Mouse (Mus musculus): ENCODE measurements around the gene Csnk1e. TPM values are rescaled to one million over a fixed set of nuclear protein-coding genes. Genes with fewer than 3 reads are reported as not detected.

Gene Csnk1e
- polyA plus RNA-seq, 1 experiment from 2014 or later = 100 TPM

DNA sequence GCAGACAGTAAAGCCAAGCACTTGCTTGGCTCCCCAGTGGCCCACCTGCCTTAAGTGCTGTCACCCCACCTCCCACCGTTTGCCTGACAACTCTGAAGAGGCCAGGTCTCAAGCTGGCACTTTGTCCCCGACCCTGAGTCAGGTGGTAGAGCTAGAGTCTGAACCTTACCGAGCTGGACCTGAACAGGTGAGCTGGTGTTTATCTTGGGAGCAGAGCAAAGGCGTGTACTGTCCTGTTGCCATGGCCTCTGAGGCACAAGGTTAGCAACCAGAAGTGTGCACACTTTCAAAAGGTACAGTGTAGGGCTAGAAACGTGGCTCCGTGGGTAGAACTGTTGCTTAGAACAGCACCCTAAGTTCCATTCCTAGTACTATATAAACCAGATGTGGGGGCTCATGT is 67.2 kb downstream of the Csnk1e start:
- no peak for ATAC-seq (ENCODE audit: insufficient number of reproducible peaks, insufficient read depth, low FRiP score, low TSS enrichment, low read depth)
- Histone ChIP-seq H3K9me3 (no peaks in the 10 kb centered on the region; the same call in 1 of the 2 replicates), H3K36me3 (peaks cover 11% of the 10 kb centered on the region; the same call in 1 of the 2 replicates), H3K9ac (0 out of 2 replicates have a peak overlapping the region, but pooled peaks have one; percentile 11), H3K27ac (peak overlapping the region; percentile 56; the same call in 1 of the 2 replicates), H3K4me3 (no peak overlapping the region), H3K4me2 (no peak overlapping the region), H3K4me1 (peaks cover 52% of the 10 kb centered on the region), H3K27me3 (no peaks in the 10 kb centered on the region)
- WGBS = 64% methylated on average over 6 of the region's 6 CpGs

DNA sequence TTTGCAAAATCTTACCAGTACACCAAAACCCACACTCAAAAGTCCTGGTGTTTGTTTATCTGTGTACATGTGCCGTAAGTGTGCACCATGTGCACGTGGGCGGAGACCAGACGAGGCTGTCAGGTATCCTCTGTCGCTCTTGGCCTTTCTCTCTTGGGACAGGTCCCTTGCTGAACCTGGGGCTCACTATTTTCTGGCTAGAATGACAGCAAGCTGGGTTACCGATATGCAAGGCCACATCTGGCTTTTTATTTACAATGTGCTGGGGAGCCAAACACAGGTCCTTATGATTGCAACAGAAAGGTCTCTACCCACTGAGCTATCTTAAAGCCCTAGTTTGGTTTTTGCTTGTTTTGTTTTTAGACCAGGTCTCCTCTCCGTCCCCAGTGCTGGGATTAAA is 67.8 kb downstream of the Csnk1e start:
- H3K9ac ChIP-seq = no peak overlapping the region
- no peaks in the 10 kb centered on the region; the same call in 1 of the 2 replicates for H3K9me3 ChIP-seq
- no peak for ATAC-seq (ENCODE audit: insufficient number of reproducible peaks, insufficient read depth, low FRiP score, low TSS enrichment, low read depth)
- H3K4me3 ChIP-seq = no peak overlapping the region
- no peak overlapping the region for H3K4me2 ChIP-seq
- peaks cover 11% of the 10 kb centered on the region; the same call in 1 of the 2 replicates for H3K36me3 ChIP-seq
- H3K4me1 ChIP-seq = peaks cover 46% of the 10 kb centered on the region
- no peaks in the 10 kb centered on the region for H3K27me3 ChIP-seq
- 75% methylated on average over 7 of the region's 7 CpGs for WGBS
- no peak overlapping the region for H3K27ac ChIP-seq

DNA sequence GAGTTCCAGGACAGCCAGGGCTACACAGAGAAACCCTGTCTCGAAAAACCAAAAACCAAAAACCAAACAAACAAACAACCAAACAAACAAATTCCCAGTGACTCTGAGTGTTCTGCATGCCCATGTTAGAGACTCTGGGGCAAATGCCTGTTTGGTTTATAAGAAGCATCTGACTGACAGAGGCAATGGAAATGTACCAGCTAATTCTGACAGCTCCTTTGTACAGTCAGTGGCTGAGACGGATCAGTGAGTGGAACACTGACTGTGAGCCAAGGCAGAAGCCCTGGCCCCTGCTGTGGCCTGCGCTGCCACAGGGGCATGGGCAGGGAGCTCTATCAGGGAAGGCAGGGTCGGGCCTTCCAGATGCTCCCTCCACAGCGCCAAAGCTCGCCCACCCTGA is 68.3 kb downstream of the Csnk1e start:
- no peak overlapping the region for H3K9ac ChIP-seq
- 77% methylated on average over 6 of the region's 6 CpGs for WGBS
- ATAC-seq (ENCODE audit: insufficient number of reproducible peaks, insufficient read depth, low FRiP score, low TSS enrichment, low read depth) = no peak

DNA sequence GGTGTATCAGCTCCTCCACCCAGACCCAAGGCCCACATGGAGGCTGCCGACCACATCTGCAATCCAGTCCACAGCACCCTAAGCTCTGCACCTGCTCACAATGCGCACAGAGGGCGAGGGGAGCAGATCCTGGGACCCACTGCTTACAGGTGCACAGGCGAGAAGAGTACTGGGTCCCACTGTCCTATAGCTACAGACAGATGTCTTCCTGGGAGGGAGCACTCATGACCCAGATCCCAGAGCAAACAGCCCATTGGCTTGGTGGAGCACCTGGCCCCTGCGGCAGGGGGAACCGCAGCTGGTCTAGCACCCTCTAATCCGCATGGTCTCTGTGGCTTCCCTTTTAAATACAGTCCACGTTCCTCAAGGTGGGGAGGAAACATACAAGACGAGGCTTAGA is 73.7 kb downstream of the Csnk1e start:
- ATAC-seq (ENCODE audit: insufficient number of reproducible peaks, insufficient read depth, low FRiP score, low TSS enrichment, low read depth) = no peak
- 83% methylated on average over 9 of the region's 9 CpGs for WGBS
- Histone ChIP-seq H3K9me3 (no peaks in the 10 kb centered on the region; the same call in 1 of the 2 replicates), H3K9ac (no peak overlapping the region), H3K36me3 (peaks cover 31% of the 10 kb centered on the region), H3K27ac (no peak overlapping the region), H3K4me1 (peaks cover 13% of the 10 kb centered on the region), H3K27me3 (no peaks in the 10 kb centered on the region), H3K4me2 (no peak overlapping the region), H3K4me3 (no peak overlapping the region)

More for the DNA sequence above, 68.3 kb downstream of the Csnk1e start:
- no peaks in the 10 kb centered on the region; the same call in 1 of the 2 replicates for H3K9me3 ChIP-seq
- peaks cover 41% of the 10 kb centered on the region for H3K4me1 ChIP-seq
- no peak overlapping the region for H3K4me3 ChIP-seq
- H3K36me3 ChIP-seq = peaks cover 11% of the 10 kb centered on the region; the same call in 1 of the 2 replicates
- H3K4me2 ChIP-seq = no peak overlapping the region
- H3K27me3 ChIP-seq = no peaks in the 10 kb centered on the region
- no peak overlapping the region for H3K27ac ChIP-seq

DNA sequence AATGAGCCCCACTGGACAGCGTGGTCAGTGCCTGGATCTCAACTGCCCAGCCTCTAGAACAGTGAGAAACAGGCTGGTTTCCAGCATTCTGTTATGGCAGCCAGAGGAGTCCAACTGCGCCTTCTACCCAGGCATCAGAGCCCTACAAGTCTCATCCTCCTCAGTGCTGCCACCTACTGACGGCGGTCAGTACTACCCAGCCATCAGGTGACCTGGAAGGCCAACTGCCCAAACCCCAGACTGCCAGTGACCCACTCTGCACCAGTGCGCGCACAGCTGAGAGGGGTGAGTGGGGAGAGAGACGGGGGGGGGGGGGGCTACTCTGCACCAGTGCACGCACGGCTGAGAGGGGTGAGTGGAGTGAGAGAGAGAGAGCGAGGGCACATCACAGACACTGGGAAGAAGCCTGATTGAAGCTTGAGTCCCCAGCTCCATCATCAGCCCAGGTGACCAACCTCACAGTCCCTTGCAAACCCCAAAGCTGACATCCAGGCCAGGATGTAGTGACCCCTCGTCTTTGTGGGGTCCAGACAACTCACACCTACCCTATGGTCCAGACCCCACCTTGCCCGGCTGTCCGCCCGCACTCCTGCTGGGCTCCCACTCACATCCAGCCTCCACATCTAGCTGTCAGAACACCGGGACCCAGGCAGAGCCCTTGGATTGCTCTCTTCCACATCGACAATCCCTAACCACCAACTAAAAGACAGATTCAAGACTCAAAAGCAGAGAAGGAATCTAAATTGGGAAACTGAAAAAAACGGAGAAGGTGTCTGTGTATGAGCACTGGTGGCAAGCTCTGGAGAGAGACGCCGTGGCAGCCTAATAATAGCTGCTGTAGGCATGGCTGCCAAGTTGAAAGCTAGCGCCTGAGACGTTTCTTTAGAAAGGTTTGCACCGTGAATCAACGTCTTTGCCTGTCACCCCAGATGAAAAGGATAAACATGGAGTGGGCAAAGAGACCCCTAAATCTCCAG is 74.6 kb downstream of the Csnk1e start:
- Histone ChIP-seq H3K4me1 (peaks cover 13% of the 10 kb centered on the region), H3K9me3 (no peaks in the 10 kb centered on the region; the same call in 1 of the 2 replicates), H3K27ac (no peak overlapping the region), H3K27me3 (no peaks in the 10 kb centered on the region), H3K4me3 (no peak overlapping the region), H3K36me3 (peaks cover 39% of the 10 kb centered on the region), H3K4me2 (no peak overlapping the region), H3K9ac (no peak overlapping the region)
- no peak for ATAC-seq (ENCODE audit: insufficient number of reproducible peaks, insufficient read depth, low FRiP score, low TSS enrichment, low read depth)
- WGBS = 58% methylated on average over 21 of the region's 23 CpGs

DNA sequence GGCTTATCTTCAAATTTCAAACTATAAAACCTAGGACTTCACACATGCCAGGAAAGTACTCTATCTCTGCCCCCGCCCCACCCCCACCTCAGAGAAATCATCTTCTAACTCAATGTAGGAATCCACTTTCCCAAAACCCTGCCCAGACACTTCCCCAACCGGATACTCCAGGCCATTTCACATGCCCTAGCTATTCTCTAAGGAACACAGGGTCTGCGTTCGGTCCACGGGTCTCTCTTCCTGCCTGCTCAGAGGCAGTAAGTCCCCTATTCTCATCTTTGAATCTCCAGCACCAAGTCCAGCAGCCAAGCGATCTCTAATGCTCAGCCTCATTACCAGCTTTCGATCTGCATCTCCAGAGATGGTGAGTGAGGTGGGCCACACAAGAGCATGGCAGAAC is 75.7 kb downstream of the Csnk1e start:
- Histone ChIP-seq H3K4me3 (no peak overlapping the region), H3K27me3 (no peaks in the 10 kb centered on the region), H3K27ac (no peak overlapping the region), H3K4me1 (peaks cover 13% of the 10 kb centered on the region), H3K4me2 (no peak overlapping the region), H3K36me3 (peaks cover 42% of the 10 kb centered on the region), H3K9me3 (no peaks in the 10 kb centered on the region; the same call in 1 of the 2 replicates), H3K9ac (no peak overlapping the region)
- WGBS = 91% methylated on average over 7 of the region's 7 CpGs
- no peak for ATAC-seq (ENCODE audit: insufficient number of reproducible peaks, insufficient read depth, low FRiP score, low TSS enrichment, low read depth)

DNA sequence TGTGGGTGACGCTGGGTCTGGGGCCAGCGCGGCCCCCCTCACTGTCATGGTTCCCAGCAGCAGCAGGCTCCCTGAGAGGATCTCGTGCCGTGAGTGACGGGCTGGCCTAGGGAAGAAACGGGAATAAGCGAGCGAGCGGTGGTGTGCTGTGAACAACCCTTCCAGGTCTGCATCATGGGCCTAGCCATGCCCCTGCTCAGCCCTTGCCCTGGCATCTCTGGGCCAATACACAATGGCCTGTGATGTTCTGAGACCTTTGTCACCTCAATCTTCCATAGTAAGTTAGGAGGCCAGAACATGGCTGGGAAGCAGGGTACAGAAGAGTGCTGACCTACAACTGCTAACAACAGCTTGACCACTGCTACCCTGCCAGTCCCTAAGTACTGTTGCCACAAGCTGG is 76.8 kb downstream of the Csnk1e start:
- WGBS = 92% methylated on average over 10 of the region's 10 CpGs
- H3K9ac ChIP-seq = no peak overlapping the region
- no peaks in the 10 kb centered on the region for H3K27me3 ChIP-seq
- ATAC-seq (ENCODE audit: insufficient number of reproducible peaks, insufficient read depth, low FRiP score, low TSS enrichment, low read depth) = no peak
- peaks cover 44% of the 10 kb centered on the region for H3K36me3 ChIP-seq
- H3K4me3 ChIP-seq = no peak overlapping the region
- no peak overlapping the region for H3K4me2 ChIP-seq
- no peak overlapping the region for H3K27ac ChIP-seq
- no peaks in the 10 kb centered on the region for H3K9me3 ChIP-seq
- peaks cover 13% of the 10 kb centered on the region for H3K4me1 ChIP-seq

DNA sequence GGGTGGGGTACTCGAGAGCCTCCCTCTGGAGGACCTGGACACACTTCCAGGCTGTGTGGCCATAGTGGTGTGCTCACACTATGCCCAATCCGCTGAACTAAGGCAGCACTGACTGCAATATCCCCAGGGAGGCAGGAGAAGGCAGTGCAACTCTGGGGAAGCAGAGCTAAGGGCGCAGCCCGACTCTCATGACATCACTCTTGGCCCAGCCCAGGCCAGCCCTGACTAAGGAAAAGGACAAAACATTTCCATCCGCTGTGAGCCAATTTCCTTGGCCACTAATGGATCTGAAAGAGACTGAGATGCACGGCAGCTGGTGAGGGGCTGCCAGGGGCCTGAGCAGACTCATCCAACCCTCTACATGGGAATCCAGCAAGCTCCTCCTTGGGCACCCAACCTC is 77.7 kb downstream of the Csnk1e start:
- H3K9ac ChIP-seq = no peak overlapping the region
- no peak overlapping the region for H3K4me2 ChIP-seq
- H3K36me3 ChIP-seq = peaks cover 53% of the 10 kb centered on the region
- no peaks in the 10 kb centered on the region for H3K27me3 ChIP-seq
- no peak overlapping the region for H3K27ac ChIP-seq
- no peak for ATAC-seq (ENCODE audit: insufficient number of reproducible peaks, insufficient read depth, low FRiP score, low TSS enrichment, low read depth)
- H3K4me1 ChIP-seq = peaks cover 13% of the 10 kb centered on the region
- no peak overlapping the region for H3K4me3 ChIP-seq
- H3K9me3 ChIP-seq = no peaks in the 10 kb centered on the region
- WGBS = 77% methylated on average over 6 of the region's 6 CpGs

DNA sequence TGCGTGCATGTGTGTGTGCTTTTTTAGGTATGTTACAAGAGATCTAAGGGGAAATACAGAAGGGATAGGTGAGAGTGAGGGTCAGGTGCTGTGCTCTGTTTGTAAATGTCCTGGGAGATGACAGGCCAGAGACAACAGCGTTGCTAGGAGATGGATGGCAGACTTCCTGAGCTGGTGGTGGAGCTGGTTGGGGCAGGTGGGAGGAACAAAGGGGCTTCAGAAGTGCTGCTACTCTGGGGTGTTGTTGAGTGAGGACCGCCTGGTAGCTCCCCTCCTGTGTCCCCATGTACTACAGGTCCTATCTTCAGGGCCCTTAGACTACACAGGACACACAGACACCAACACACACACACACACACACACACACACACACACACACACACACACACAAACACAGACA is 80.6 kb downstream of the Csnk1e start:
- Histone ChIP-seq H3K27me3 (no peaks in the 10 kb centered on the region), H3K36me3 (peaks cover 79% of the 10 kb centered on the region), H3K9ac (no peak overlapping the region), H3K4me1 (no peaks in the 10 kb centered on the region), H3K27ac (no peak overlapping the region), H3K4me2 (no peak overlapping the region), H3K9me3 (no peaks in the 10 kb centered on the region), H3K4me3 (no peak overlapping the region)
- 55% methylated on average over 3 of the region's 3 CpGs for WGBS
- no peak for ATAC-seq (ENCODE audit: insufficient number of reproducible peaks, insufficient read depth, low FRiP score, low TSS enrichment, low read depth)

DNA sequence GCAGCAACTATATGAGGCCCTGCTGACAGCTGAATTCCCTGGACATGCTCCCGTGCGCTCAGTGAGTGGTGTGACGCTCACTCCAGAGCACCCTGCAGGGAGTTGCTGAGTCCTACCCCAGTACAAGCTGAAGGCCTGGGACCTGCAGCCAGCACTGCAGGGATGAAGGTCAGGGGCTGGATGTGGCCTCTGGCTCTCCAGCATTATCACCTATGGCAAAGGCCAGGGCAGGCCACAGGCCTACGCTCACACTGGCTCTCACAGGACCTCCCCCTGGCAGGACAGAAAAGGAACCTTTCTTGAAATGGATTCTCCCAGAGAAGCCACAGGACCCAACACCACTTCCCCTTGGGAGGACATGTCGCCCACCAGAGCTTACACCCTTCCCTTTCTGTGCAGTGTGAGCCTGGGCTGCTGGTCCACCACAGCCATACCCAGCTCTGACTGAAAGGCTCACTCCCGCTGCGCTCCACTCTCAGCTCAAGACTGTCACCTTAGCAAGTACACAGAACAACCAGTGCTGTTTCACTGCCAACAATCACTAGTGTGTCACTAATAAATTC is 85.0 kb downstream of the Csnk1e start:
- H3K9ac ChIP-seq = no peak overlapping the region
- WGBS = 75% methylated on average over 7 of the region's 7 CpGs
- ATAC-seq (ENCODE audit: insufficient number of reproducible peaks, insufficient read depth, low FRiP score, low TSS enrichment, low read depth) = no peak
- H3K36me3 ChIP-seq = peaks cover 86% of the 10 kb centered on the region
- H3K4me1 ChIP-seq = 0 out of 2 replicates have a peak, but pooled peaks cover 2% of the 10 kb centered on the region
- no peak overlapping the region for H3K4me2 ChIP-seq
- H3K9me3 ChIP-seq = no peaks in the 10 kb centered on the region
- no peak overlapping the region for H3K4me3 ChIP-seq
- H3K27ac ChIP-seq = no peak overlapping the region
- H3K27me3 ChIP-seq = no peaks in the 10 kb centered on the region

DNA sequence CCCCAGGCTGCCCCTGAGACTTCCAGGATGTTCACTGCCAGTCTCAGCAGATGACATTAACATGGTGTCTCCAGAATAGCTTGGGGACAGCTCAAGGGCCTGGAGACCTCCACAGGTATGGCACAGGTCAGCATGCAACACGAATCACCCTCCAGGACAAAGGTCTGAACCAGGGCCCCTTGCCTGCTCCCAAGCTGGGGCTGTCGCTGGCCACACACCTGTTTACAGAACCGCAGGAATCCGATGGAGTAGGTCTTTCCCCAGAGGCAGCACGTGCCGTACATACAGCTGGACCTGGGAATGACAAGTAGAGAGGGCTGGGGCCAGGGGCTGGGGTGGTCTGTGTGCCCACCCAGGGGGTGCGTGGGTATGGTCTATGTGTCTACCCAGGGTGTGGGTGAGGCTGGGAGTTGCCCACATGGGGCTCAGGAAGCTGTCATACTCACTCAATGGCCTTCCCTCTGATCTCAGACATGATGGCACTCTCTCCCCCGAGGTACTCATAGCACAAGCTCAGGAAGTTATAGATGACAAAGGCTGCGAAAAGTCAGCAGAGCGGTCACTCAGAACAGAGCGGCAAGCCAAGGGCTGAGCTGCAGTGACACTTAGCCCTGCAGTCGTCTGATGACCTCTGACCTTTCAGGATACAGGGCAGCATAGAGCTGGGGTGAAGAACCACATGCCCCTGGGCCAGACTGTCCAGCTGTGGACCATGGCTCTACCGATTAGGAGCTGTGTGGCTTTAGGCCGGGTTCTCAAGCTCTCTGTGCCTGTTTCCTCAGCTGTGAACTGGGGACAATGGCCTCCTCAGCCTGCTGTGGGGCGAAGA is 85.7 kb downstream of the Csnk1e start:
- Histone ChIP-seq H3K36me3 (peaks cover 92% of the 10 kb centered on the region), H3K4me2 (no peak overlapping the region), H3K4me1 (0 out of 2 replicates have a peak, but pooled peaks cover 2% of the 10 kb centered on the region), H3K4me3 (no peak overlapping the region), H3K27ac (no peak overlapping the region), H3K27me3 (no peaks in the 10 kb centered on the region), H3K9me3 (no peaks in the 10 kb centered on the region), H3K9ac (no peak overlapping the region)
- WGBS = 53% methylated on average over 15 of the region's 15 CpGs
- no peak for ATAC-seq (ENCODE audit: insufficient number of reproducible peaks, insufficient read depth, low FRiP score, low TSS enrichment, low read depth)

Data from embryonic facial prominence, embryonic 13.5 days (tissue).